Mouse (Mus musculus) CH12.LX (cell line): Measurements from ENCODE around the gene Itpr2. TPM values are rescaled to one million over a fixed set of nuclear protein-coding genes. Genes with fewer than 3 reads are reported as not detected.

Experiments used
- DNase-seq: peaks from one replicate; pipeline ENCODE4 v3.0.0-alpha.2; 2013; ENCODE audit errors: extremely low read depth
- H3K27ac ChIP-seq: 2 replicates; pipeline ENCODE4 v1.5.1; 2012; ENCODE audit warnings: low read depth, mild to moderate bottlenecking, control low read depth, moderate library complexity; ENCODE audit not compliant: insufficient read depth
- H3K27me3 ChIP-seq: replicated peaks from 2 replicates; pipeline ENCODE3; 2012; ENCODE audit warnings: inconsistent platforms
- H3K36me3 ChIP-seq, 2 experiments: replicated peaks in 1 of 2; 2 replicates each; pipeline versions ENCODE3 to v1.6.1; 2012; ENCODE audit warnings: inconsistent platforms in 1 of 2, low read length in 1 of 2, mild to moderate bottlenecking in 1 of 2, mixed read lengths in 1 of 2, moderate library complexity in 1 of 2; ENCODE audit not compliant: control insufficient read depth in 1 of 2, insufficient read depth in 1 of 2
- H3K4me1 ChIP-seq, 2 experiments: 2 replicates each; pipeline ENCODE4 v1.6.1; 2012; ENCODE audit warnings: inconsistent platforms in 1 of 2, moderate library complexity in 1 of 2; ENCODE audit not compliant: insufficient read depth in 2 of 2, control insufficient read depth in 1 of 2
- H3K4me2 ChIP-seq: 2 replicates; pipeline ENCODE4 v1.6.1; 2012; ENCODE audit warnings: low read depth, mild to moderate bottlenecking, control low read depth; ENCODE audit not compliant: poor library complexity, insufficient read depth, severe bottlenecking
- H3K4me3 ChIP-seq, 3 experiments: fragments of 150-350 bp in 1 of 3; sonication (generic) in 1 of 3; replicated peaks in 1 of 3; 2 replicates each; pipeline versions ENCODE3 to v1.5.1; 2011 to 2012; ENCODE audit warnings: low read depth in 2 of 3, low read length in 2 of 3, mild to moderate bottlenecking in 2 of 3, moderate library complexity in 2 of 3, control low read depth in 1 of 3, improper control_type of control experiment in 1 of 3, inconsistent platforms in 1 of 3, mixed read lengths in 1 of 3; ENCODE audit not compliant: poor library complexity in 1 of 3
- H3K79me2 ChIP-seq: replicated peaks from 2 replicates; pipeline ENCODE4 v1.6.1; 2012; ENCODE audit warnings: mild to moderate bottlenecking, moderate library complexity; ENCODE audit not compliant: control insufficient read depth, poor library complexity, insufficient read depth, severe bottlenecking; ENCODE audit errors: extremely low read depth
- H3K9ac ChIP-seq: 2 replicates; pipeline ENCODE4 v1.6.1; 2012; ENCODE audit warnings: low read depth, mild to moderate bottlenecking, control low read depth, moderate library complexity; ENCODE audit not compliant: insufficient read depth
- H3K9me3 ChIP-seq: replicated peaks from 2 replicates; pipeline ENCODE3; 2012; ENCODE audit warnings: low read length, inconsistent platforms, mixed read lengths
- BHLHE40 ChIP-seq: IDR thresholded peaks from 2 replicates; pipeline ENCODE4 v1.6.1; 2011; ENCODE audit warnings: mild to moderate bottlenecking, low read depth, low read length, improper control_type of control experiment
- CHD1 ChIP-seq: IDR thresholded peaks from 2 replicates; pipeline ENCODE4 v1.6.1; 2012; ENCODE audit warnings: low read depth, low read length, improper control_type of control experiment, inconsistent platforms
- ELF1 ChIP-seq: IDR thresholded peaks from 2 replicates; pipeline ENCODE4 v1.6.1; 2014; ENCODE audit warnings: low read depth, mild to moderate bottlenecking, inconsistent platforms, low read length, improper control_type of control experiment
- EP300 ChIP-seq: IDR thresholded peaks from 2 replicates; pipeline ENCODE4 v1.6.1; 2011; ENCODE audit warnings: low read length, improper control_type of control experiment
- ETS1 ChIP-seq: conservative IDR thresholded peaks from 2 replicates; pipeline ENCODE4 v1.6.1; 2012; ENCODE audit warnings: low read depth, mild to moderate bottlenecking, inconsistent platforms, low read length, improper control_type of control experiment, moderate library complexity
- IRF4 ChIP-seq: IDR thresholded peaks from 2 replicates; pipeline ENCODE4 v1.6.1; 2014; ENCODE audit warnings: low read depth, mild to moderate bottlenecking, inconsistent platforms, low read length, improper control_type of control experiment
- JUN ChIP-seq: IDR thresholded peaks from 2 replicates; pipeline ENCODE4 v1.6.1; 2011; ENCODE audit warnings: low read depth, mild to moderate bottlenecking, low read length, improper control_type of control experiment, moderate library complexity; ENCODE audit not compliant: insufficient read depth
- JUND ChIP-seq: conservative IDR thresholded peaks from 2 replicates; pipeline ENCODE4 v1.6.1; 2011; ENCODE audit warnings: low read depth, low read length, improper control_type of control experiment
- MAX ChIP-seq: IDR thresholded peaks from 2 replicates; pipeline ENCODE4 v1.6.1; 2011; ENCODE audit warnings: low read length, improper control_type of control experiment
- MAZ ChIP-seq: IDR thresholded peaks from 2 replicates; pipeline ENCODE4 v1.6.1; 2012; ENCODE audit warnings: low read depth, mild to moderate bottlenecking, inconsistent platforms, low read length, improper control_type of control experiment, moderate library complexity
- MXI1 ChIP-seq: IDR thresholded peaks from 2 replicates; pipeline ENCODE4 v1.6.1; 2011; ENCODE audit warnings: mild to moderate bottlenecking, low read depth, low read length, improper control_type of control experiment
- NRF1 ChIP-seq: IDR thresholded peaks from 2 replicates; pipeline ENCODE4 v1.6.1; 2014; ENCODE audit warnings: low read depth, mild to moderate bottlenecking, inconsistent platforms, low read length, improper control_type of control experiment, moderate library complexity
- PAX5 ChIP-seq: IDR thresholded peaks from 2 replicates; pipeline ENCODE4 v1.6.1; 2012; ENCODE audit warnings: low read length, inconsistent platforms, mixed read lengths
- RCOR1 ChIP-seq: conservative IDR thresholded peaks from 2 replicates; pipeline ENCODE4 v1.6.1; 2012; ENCODE audit warnings: low read depth, mild to moderate bottlenecking, inconsistent platforms, low read length, improper control_type of control experiment
- SIN3A ChIP-seq: IDR thresholded peaks from 2 replicates; pipeline ENCODE4 v1.6.1; 2012; ENCODE audit warnings: low read length, improper control_type of control experiment, inconsistent platforms
- TBP ChIP-seq: conservative IDR thresholded peaks from 2 replicates; pipeline ENCODE4 v1.6.1; 2011; ENCODE audit warnings: low read depth, low read length, improper control_type of control experiment
- USF1 ChIP-seq: IDR thresholded peaks from 2 replicates; pipeline ENCODE4 v1.6.1; 2014; ENCODE audit warnings: low read depth, mild to moderate bottlenecking, inconsistent platforms, low read length, improper control_type of control experiment
- ZKSCAN1 ChIP-seq: IDR thresholded peaks from 2 replicates; pipeline ENCODE4 v1.6.1; 2012; ENCODE audit warnings: low read depth, inconsistent platforms, low read length, improper control_type of control experiment, borderline replicate concordance
- dilution Hi-C: fragments of 300-500 bp; cut with MboI; formaldehyde crosslinking; loops from 2 replicates; pipeline ENCODE4 v1.14.3; 2020; ENCODE audit warnings: low sequenced_read_pairs; ENCODE audit not compliant: extremely low pct_unique_long_range_greater_than_20kb, extremely low pct_ligation_motif_present
- in situ Hi-C: fragments of 300-500 bp; cut with MboI; formaldehyde crosslinking; loops from 3 replicates; pipeline ENCODE4 v1.14.3; 2019; ENCODE audit warnings: low sequenced_read_pairs, low pct_ligation_motif_present, low pct_unique_long_range_greater_than_20kb, mixed read lengths
- polyA plus RNA-seq: library from polyadenylated mRNA; unstranded; fragments of >175 nt; gene quantifications from 2 replicates; pipeline ENCODE4 v1.2.1, GENCODE M21; 2012; ENCODE audit warnings: low read depth; ENCODE audit not compliant: insufficient read length
- total RNA-seq, 2 experiments: library from RNA; depleted of rRNA; stranded (reverse); fragments of 300-350 nt in 1 of 2; fragments of >200 nt in 1 of 2; gene quantifications; 2 replicates each; pipeline ENCODE4 v1.2.3; 2012 to 2014

Itpr2 gene
- total and polyA plus RNA-seq, 3 experiments = 3.5 to 8.9 (median 4.4) TPM

DNA sequence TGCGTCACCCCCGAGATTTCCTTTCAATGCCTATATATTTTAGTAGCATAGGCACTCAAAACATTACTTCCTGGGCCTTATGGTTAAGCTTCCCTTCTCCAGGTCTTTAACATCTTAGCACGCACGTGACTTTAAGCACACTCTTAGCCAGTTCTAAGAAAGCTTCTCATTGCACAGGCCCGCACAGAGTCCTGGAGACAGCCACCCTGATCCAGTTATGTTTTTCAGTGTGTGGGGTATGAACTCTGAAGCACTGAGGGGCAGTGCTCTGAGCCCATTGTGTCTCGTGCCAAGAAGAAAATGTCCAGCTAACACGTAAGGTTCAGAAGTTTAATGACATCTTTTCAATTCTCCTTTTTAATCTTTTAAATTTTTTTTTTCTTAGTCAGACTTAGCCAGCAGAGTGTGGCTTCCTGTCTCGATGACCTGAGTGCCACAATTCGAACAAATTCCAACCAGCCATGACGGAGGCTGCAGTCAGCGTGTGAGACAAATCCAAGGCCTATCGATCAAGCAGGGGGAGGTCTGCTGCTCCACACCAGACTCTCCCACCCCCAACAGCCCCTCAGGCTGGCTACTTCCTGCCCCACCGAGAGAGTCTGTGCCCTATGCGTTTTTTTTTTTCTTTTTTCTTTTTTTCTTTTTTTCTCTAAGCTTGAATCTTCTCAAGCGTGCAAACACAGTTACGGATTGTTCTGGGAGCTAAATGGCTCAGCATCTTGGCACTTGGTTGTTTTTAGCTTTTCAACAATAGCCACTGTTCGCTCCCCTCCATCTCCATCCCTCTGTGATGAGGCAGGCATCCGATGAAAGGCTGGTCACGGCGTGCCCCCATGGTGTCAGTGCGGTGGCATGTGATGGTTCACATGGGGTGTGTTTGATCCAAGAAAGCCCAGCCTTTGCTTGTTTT lies 390.9 kb downstream of the Itpr2 start:
- Histone ChIP-seq H3K4me1 (peaks cover 17 to 68% of the 10 kb centered on the region in 2 experiments), H3K9me3 (no peaks in the 10 kb centered on the region), H3K9ac (no peak overlapping the region), H3K27me3 (no peaks in the 10 kb centered on the region), H3K4me3 (no peak overlapping the region), H3K4me2 (no peak overlapping the region), H3K36me3 (no peaks in the 10 kb centered on the region), H3K79me2 (no peaks in the 10 kb centered on the region), H3K27ac (no peak overlapping the region)
- TF ChIP-seq USF1 (no peak), JUN (no peak), CHD1 (no peak), RCOR1 (no peak), MAZ (no peak), ELF1 (no peak), MXI1 (no peak)
- dilution Hi-C loops = no loop called here
- no peak for DNase-seq
- in situ Hi-C loops = no loop called here

DNA sequence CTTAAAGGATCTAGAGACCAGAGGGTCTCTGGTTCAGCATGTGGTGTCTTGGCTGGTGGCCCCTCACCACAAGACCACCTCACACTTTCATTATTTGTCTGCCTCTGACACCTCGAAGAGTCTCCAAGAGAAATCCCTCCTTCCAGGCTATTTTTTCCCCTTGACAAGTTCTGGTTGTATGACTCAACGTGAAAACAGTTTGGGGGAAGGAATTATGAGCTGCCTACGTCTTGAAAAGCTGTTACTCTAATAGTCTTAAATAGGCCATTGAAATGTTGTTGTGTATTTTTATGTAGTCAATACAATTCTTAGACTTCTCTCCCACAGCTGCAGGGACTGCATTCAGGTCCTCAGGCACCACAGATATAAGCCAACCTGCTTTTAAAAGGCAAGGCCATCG lies 391.6 kb downstream of the Itpr2 start:
- dilution Hi-C loops (no loop called here), in situ Hi-C loops (no loop called here)
- H3K4me1 ChIP-seq = peaks cover 17 to 68% of the 10 kb centered on the region in 2 experiments
- no peaks in the 10 kb centered on the region for H3K36me3 ChIP-seq
- H3K27ac ChIP-seq = no peak overlapping the region
- TF ChIP-seq USF1 (no peak), EP300 (no peak; the same call in 1 of the 2 replicates), ZKSCAN1 (no peak), PAX5 (no peak), TBP (no peak), JUND (0 out of 2 replicates have a peak, but pooled peaks have one; percentile 33), IRF4 (0 out of 2 replicates have a peak, but pooled peaks have one; percentile 21), BHLHE40 (0 out of 2 replicates have a peak, but pooled peaks have one; percentile 23), SIN3A (no peak), MAX (no peak), ETS1 (0 out of 2 replicates have a peak, but pooled peaks have one; percentile 11), NRF1 (no peak)
- no peak overlapping the region for H3K4me2 ChIP-seq
- H3K79me2 ChIP-seq = no peaks in the 10 kb centered on the region
- peak; percentile 24 for DNase-seq
- H3K9ac ChIP-seq = no peak overlapping the region
- H3K9me3 ChIP-seq = peaks cover 4% of the 10 kb centered on the region
- H3K4me3 ChIP-seq = no peak overlapping the region
- H3K27me3 ChIP-seq = no peaks in the 10 kb centered on the region
